Mouse (Mus musculus): ENCODE measurements around the gene Washc1. TPM values are rescaled to one million over a fixed set of nuclear protein-coding genes. Genes with fewer than 3 reads are reported as not detected.

Washc1 gene
- polyA plus RNA-seq, 1 experiment from 2014 or later = 37.3 TPM

GRCm38 (mm10) chr17:66106601-66107267 lies 4.6 kb upstream of the Washc1 start:
- ATAC-seq (ENCODE audit: low read depth) = no peak
- H3K9me3 ChIP-seq (ENCODE audit: control insufficient read depth, low read length) = no peaks in the 10 kb centered on the region
- no peak overlapping the region for H3K9ac ChIP-seq (replicated peaks; ENCODE audit: low read depth, low read length)
- no peak overlapping the region for H3K4me2 ChIP-seq (ENCODE audit: low read depth, low read length)
- H3K4me1 ChIP-seq (ENCODE audit: control insufficient read depth, insufficient read depth, low read length) = no peaks in the 10 kb centered on the region; the same call in 1 of the 2 replicates
- no peaks in the 10 kb centered on the region for H3K27me3 ChIP-seq (ENCODE audit: control insufficient read depth, insufficient read depth, low read length)
- WGBS = 53% methylated on average over 10 of the region's 10 CpGs
- no peaks in the 10 kb centered on the region for H3K36me3 ChIP-seq (ENCODE audit: control insufficient read depth, insufficient read depth, low read length)
- no peak overlapping the region for H3K27ac ChIP-seq (ENCODE audit: low read depth, low read length)
- H3K4me3 ChIP-seq (ENCODE audit: low read depth, low read length) = no peak overlapping the region

GRCm38 (mm10) chr17:66107466-66107865 lies 3.9 kb upstream of the Washc1 start:
- no peak for ATAC-seq (ENCODE audit: low read depth)
- H3K4me3 ChIP-seq (ENCODE audit: low read depth, low read length) = no peak overlapping the region
- no peaks in the 10 kb centered on the region for H3K9me3 ChIP-seq (ENCODE audit: control insufficient read depth, low read length)
- no peak overlapping the region for H3K4me2 ChIP-seq (ENCODE audit: low read depth, low read length)
- H3K9ac ChIP-seq (replicated peaks; ENCODE audit: low read depth, low read length) = no peak overlapping the region
- H3K27me3 ChIP-seq (ENCODE audit: control insufficient read depth, insufficient read depth, low read length) = no peaks in the 10 kb centered on the region
- H3K27ac ChIP-seq (ENCODE audit: low read depth, low read length) = no peak overlapping the region
- peaks cover 5% of the 10 kb centered on the region for H3K4me1 ChIP-seq (ENCODE audit: control insufficient read depth, insufficient read depth, low read length)
- H3K36me3 ChIP-seq (ENCODE audit: control insufficient read depth, insufficient read depth, low read length) = no peaks in the 10 kb centered on the region
- WGBS = 73% methylated on average over 8 of the region's 8 CpGs

- 85% methylated on average over 4 of the region's 4 CpGs for WGBS
- no peak overlapping the region for H3K4me3 ChIP-seq (ENCODE audit: low read depth, low read length)
Measured at GRCm38 (mm10) chr17:66108198-66108597, 3.1 kb upstream of the Washc1 start.

GRCm38 (mm10) chr17:66110746-66111145 lies 599 bp upstream of the Washc1 start:
- WGBS = 54% methylated on average over 6 of the region's 6 CpGs
- Histone ChIP-seq H3K4me1 (ENCODE audit: control insufficient read depth, insufficient read depth, low read length) (peaks cover 7% of the 10 kb centered on the region), H3K27ac (ENCODE audit: low read depth, low read length) (no peak overlapping the region), H3K9me3 (ENCODE audit: control insufficient read depth, low read length) (no peaks in the 10 kb centered on the region), H3K4me3 (ENCODE audit: low read depth, low read length) (peak overlapping the region; percentile 57), H3K27me3 (ENCODE audit: control insufficient read depth, insufficient read depth, low read length) (no peaks in the 10 kb centered on the region), H3K9ac (replicated peaks; ENCODE audit: low read depth, low read length) (peak overlapping the region; percentile 64; the same call in 1 of the 2 replicates), H3K4me2 (ENCODE audit: low read depth, low read length) (peak overlapping the region; percentile 68), H3K36me3 (ENCODE audit: control insufficient read depth, insufficient read depth, low read length) (peaks cover 17% of the 10 kb centered on the region)
- 0 out of 2 replicates have a peak, but pooled peaks have one; percentile 0 for ATAC-seq (ENCODE audit: low read depth)

More at GRCm38 (mm10) chr17:66108198-66108597, 3.1 kb upstream of the Washc1 start:
- no peaks in the 10 kb centered on the region for H3K36me3 ChIP-seq (ENCODE audit: control insufficient read depth, insufficient read depth, low read length)
- no peaks in the 10 kb centered on the region for H3K9me3 ChIP-seq (ENCODE audit: control insufficient read depth, low read length)
- H3K9ac ChIP-seq (replicated peaks; ENCODE audit: low read depth, low read length) = no peak overlapping the region
- H3K4me1 ChIP-seq (ENCODE audit: control insufficient read depth, insufficient read depth, low read length) = peaks cover 7% of the 10 kb centered on the region
- H3K27ac ChIP-seq (ENCODE audit: low read depth, low read length) = no peak overlapping the region
- ATAC-seq (ENCODE audit: low read depth) = no peak
- no peaks in the 10 kb centered on the region for H3K27me3 ChIP-seq (ENCODE audit: control insufficient read depth, insufficient read depth, low read length)
- no peak overlapping the region for H3K4me2 ChIP-seq (ENCODE audit: low read depth, low read length)

GRCm38 (mm10) chr17:66112166-66112565 lies 821 bp downstream of the Washc1 start:
- Histone ChIP-seq H3K4me2 (ENCODE audit: low read depth, low read length) (peak overlapping the region; percentile 68), H3K27ac (ENCODE audit: low read depth, low read length) (no peak overlapping the region), H3K4me1 (ENCODE audit: control insufficient read depth, insufficient read depth, low read length) (peaks cover 7% of the 10 kb centered on the region), H3K4me3 (ENCODE audit: low read depth, low read length) (peak overlapping the region; percentile 57), H3K27me3 (ENCODE audit: control insufficient read depth, insufficient read depth, low read length) (no peaks in the 10 kb centered on the region), H3K36me3 (ENCODE audit: control insufficient read depth, insufficient read depth, low read length) (peaks cover 29% of the 10 kb centered on the region), H3K9ac (replicated peaks; ENCODE audit: low read depth, low read length) (peak overlapping the region; percentile 64), H3K9me3 (ENCODE audit: control insufficient read depth, low read length) (no peaks in the 10 kb centered on the region)
- WGBS = 53% methylated on average over 4 of the region's 4 CpGs
- ATAC-seq (ENCODE audit: low read depth) = no peak

GRCm38 (mm10) chr17:66118991-66119390 lies 7.6 kb downstream of the Washc1 start:
- Histone ChIP-seq H3K27ac (ENCODE audit: low read depth, low read length) (no peak overlapping the region), H3K4me3 (ENCODE audit: low read depth, low read length) (no peak overlapping the region), H3K9ac (replicated peaks; ENCODE audit: low read depth, low read length) (no peak overlapping the region), H3K9me3 (ENCODE audit: control insufficient read depth, low read length) (no peaks in the 10 kb centered on the region), H3K4me1 (ENCODE audit: control insufficient read depth, insufficient read depth, low read length) (peaks cover 3% of the 10 kb centered on the region; the same call in 1 of the 2 replicates), H3K27me3 (ENCODE audit: control insufficient read depth, insufficient read depth, low read length) (no peaks in the 10 kb centered on the region), H3K36me3 (ENCODE audit: control insufficient read depth, insufficient read depth, low read length) (peaks cover 51% of the 10 kb centered on the region), H3K4me2 (ENCODE audit: low read depth, low read length) (no peak overlapping the region)
- 86% methylated on average over 8 of the region's 8 CpGs for WGBS
- no peak for ATAC-seq (ENCODE audit: low read depth)

GRCm38 (mm10) chr17:66120701-66121100 lies 9.4 kb downstream of the Washc1 start:
- Histone ChIP-seq H3K4me2 (ENCODE audit: low read depth, low read length) (no peak overlapping the region), H3K9me3 (ENCODE audit: control insufficient read depth, low read length) (no peaks in the 10 kb centered on the region), H3K4me1 (ENCODE audit: control insufficient read depth, insufficient read depth, low read length) (peaks cover 6% of the 10 kb centered on the region; the same call in 1 of the 2 replicates), H3K4me3 (ENCODE audit: low read depth, low read length) (no peak overlapping the region), H3K36me3 (ENCODE audit: control insufficient read depth, insufficient read depth, low read length) (peaks cover 38% of the 10 kb centered on the region), H3K27me3 (ENCODE audit: control insufficient read depth, insufficient read depth, low read length) (no peaks in the 10 kb centered on the region), H3K27ac (ENCODE audit: low read depth, low read length) (no peak overlapping the region), H3K9ac (replicated peaks; ENCODE audit: low read depth, low read length) (no peak overlapping the region)
- ATAC-seq (ENCODE audit: low read depth) = no peak
- WGBS = 71% methylated on average over 1 of the region's 1 CpGs

- peak; percentile 87 for ATAC-seq (ENCODE audit: low read depth)
- Histone ChIP-seq H3K4me3 (ENCODE audit: low read depth, low read length) (peak within 1 kb of the TSS; percentile 54), H3K9me3 (ENCODE audit: control insufficient read depth, low read length) (no peaks in the 10 kb centered on the region), H3K4me1 (ENCODE audit: control insufficient read depth, insufficient read depth, low read length) (peaks cover 6% of the 10 kb centered on the region; the same call in 1 of the 2 replicates), H3K9ac (replicated peaks; ENCODE audit: low read depth, low read length) (peak within 1 kb of the TSS; percentile 49), H3K27ac (ENCODE audit: low read depth, low read length) (no peak within 1 kb of the TSS), H3K4me2 (ENCODE audit: low read depth, low read length) (peak within 1 kb of the TSS; percentile 48), H3K36me3 (ENCODE audit: control insufficient read depth, insufficient read depth, low read length) (peaks cover 15% of the 10 kb centered on the region; the same call in 1 of the 2 replicates), H3K27me3 (ENCODE audit: control insufficient read depth, insufficient read depth, low read length) (no peaks in the 10 kb centered on the region)
- 5% methylated on average over 45 of the region's 45 CpGs for WGBS
Measured at GRCm38 (mm10) chr17:66123066-66123815, 11.9 kb downstream of the Washc1 start, which contains the start of gene Ddx11. Gene Ddx11 (plus strand): TSS chr17:66123520.
